Mouse (Mus musculus) spleen, adult 2 months (tissue): ENCODE results near the gene Lrit3. TPM values are rescaled to one million over a fixed set of nuclear protein-coding genes. Genes with fewer than 3 reads are reported as not detected.
"Not testable (repeated sequence)": the region's sequence is repeated elsewhere in the genome, so short reads cannot be mapped to it uniquely, and the experiment has no call there.

Source experiments
- DNase-seq, 2 experiments: peaks; one replicate each; pipeline versions ENCODE4 v3.0.0 to v3.0.0-alpha.2; 2012 to 2021; ENCODE audit warnings: low spot score in 2 of 2, low read depth in 1 of 2
- H3K27ac ChIP-seq: fragments of 200-500 bp; 2 replicates; pipeline ENCODE4 v1.5.1; 2012; ENCODE audit warnings: low read length, inconsistent platforms; ENCODE audit not compliant: insufficient read depth
- H3K27me3 ChIP-seq: fragments of 200-500 bp; 2 replicates; pipeline ENCODE4 v1.6.1; 2012; ENCODE audit warnings: mild to moderate bottlenecking, moderate library complexity, low read length, inconsistent platforms; ENCODE audit not compliant: control insufficient read depth, insufficient read depth
- H3K36me3 ChIP-seq: fragments of 200-500 bp; 2 replicates; pipeline ENCODE4 v1.6.1; 2012; ENCODE audit warnings: mild to moderate bottlenecking, low read length, inconsistent platforms; ENCODE audit not compliant: control insufficient read depth, insufficient read depth
- H3K4me1 ChIP-seq: fragments of 200-500 bp; 2 replicates; pipeline ENCODE4 v1.6.1; 2011; ENCODE audit warnings: inconsistent platforms; ENCODE audit not compliant: control insufficient read depth, insufficient read depth, insufficient read length
- H3K4me3 ChIP-seq: fragments of 200-500 bp; 2 replicates; pipeline ENCODE4 v1.5.1; 2011; ENCODE audit warnings: mild to moderate bottlenecking, inconsistent platforms; ENCODE audit not compliant: insufficient read depth, insufficient read length; ENCODE audit errors: extremely low read depth
- CTCF ChIP-seq: fragments of 200-500 bp; IDR thresholded peaks from 2 replicates; pipeline ENCODE4 v1.5.1; 2011; ENCODE audit warnings: mild to moderate bottlenecking, inconsistent platforms; ENCODE audit not compliant: insufficient read depth, insufficient read length, insufficient replicate concordance; ENCODE audit errors: extremely low read depth
- POLR2A ChIP-seq: fragments of 200-500 bp; IDR thresholded peaks from 2 replicates; pipeline ENCODE4 v1.6.1; 2011; ENCODE audit warnings: low read depth, low read length, inconsistent platforms
- WGBS: fragments of 180-500 bp; shearing (Covaris S2); methylation state at CpG from one replicate; pipeline ENCODE4 v1.1.7; 2018; 5-methylcytosine and 5-hydroxymethylcytosine counted together
- polyA plus RNA-seq: library from polyadenylated mRNA; depleted of rRNA; stranded (reverse); fragments of >200 nt; gene quantifications from 2 replicates; pipeline ENCODE4 v1.2.3, GENCODE M21; 2012

The Lrit3 gene
- polyA plus RNA-seq, 1 experiment, result not detected

GRCm38 (mm10) chr3:129782746-129783145 is 21.1 kb downstream of the Lrit3 start:
- Histone ChIP-seq H3K27me3 (0 out of 2 replicates have a peak, but pooled peaks cover 2% of the 10 kb centered on the region), H3K36me3 (no peaks in the 10 kb centered on the region), H3K4me3 (no peak overlapping the region), H3K27ac (no peak overlapping the region), H3K4me1 (no peaks in the 10 kb centered on the region)
- WGBS, result 87% methylated on average over 3 of the region's 3 CpGs
- DNase-seq, result no peak
- no peak for TF ChIP-seq CTCF
- TF ChIP-seq POLR2A, result no peak

GRCm38 (mm10) chr3:129781435-129781834 is 22.4 kb downstream of the Lrit3 start:
- Histone ChIP-seq H3K4me3 (no peak overlapping the region), H3K27me3 (0 out of 2 replicates have a peak, but pooled peaks cover 2% of the 10 kb centered on the region), H3K27ac (no peak overlapping the region), H3K4me1 (no peaks in the 10 kb centered on the region), H3K36me3 (no peaks in the 10 kb centered on the region)
- WGBS, result 68% methylated on average over 10 of the region's 10 CpGs
- no peak for TF ChIP-seq POLR2A
- TF ChIP-seq CTCF, result no peak
- no peak for DNase-seq

GRCm38 (mm10) chr3:129771210-129771609 is 32.6 kb downstream of the Lrit3 start:
- DNase-seq, result no peak
- TF ChIP-seq POLR2A (no peak), CTCF (no peak)
- Histone ChIP-seq H3K27me3 (no peaks in the 10 kb centered on the region), H3K36me3 (no peaks in the 10 kb centered on the region), H3K4me3 (no peak overlapping the region), H3K4me1 (no peaks in the 10 kb centered on the region), H3K27ac (no peak overlapping the region)
- WGBS, result 77% methylated on average over 6 of the region's 6 CpGs

- DNase-seq, result no peak
- 88% methylated on average over 10 of the region's 10 CpGs for WGBS
- Histone ChIP-seq H3K36me3 (no peaks in the 10 kb centered on the region), H3K4me3 (no peak overlapping the region), H3K4me1 (no peaks in the 10 kb centered on the region), H3K27me3 (no peaks in the 10 kb centered on the region), H3K27ac (no peak overlapping the region)
- no peak for TF ChIP-seq POLR2A
- no peak for TF ChIP-seq CTCF
Measured at GRCm38 (mm10) chr3:129766971-129767794, 36.6 kb downstream of the Lrit3 start.

- TF ChIP-seq CTCF (no peak), POLR2A (no peak)
- Histone ChIP-seq H3K36me3 (no peaks in the 10 kb centered on the region), H3K27me3 (no peaks in the 10 kb centered on the region), H3K4me1 (no peaks in the 10 kb centered on the region), H3K4me3 (no peak overlapping the region), H3K27ac (no peak overlapping the region)
- 84% methylated on average over 4 of the region's 4 CpGs for WGBS
- DNase-seq, result no peak
Measured at GRCm38 (mm10) chr3:129766106-129766505, 37.7 kb downstream of the Lrit3 start.

GRCm38 (mm10) chr3:129757599-129757998 is 46.2 kb downstream of the Lrit3 start:
- WGBS, result 91% methylated on average over 1 of the region's 1 CpGs
- DNase-seq, H3K27ac ChIP-seq, H3K4me3 ChIP-seq, H3K36me3 ChIP-seq, H3K4me1 ChIP-seq, H3K27me3 ChIP-seq: not testable (repeated sequence)
